Mouse (Mus musculus) lung, adult 2 months (tissue): Measurements from ENCODE around the gene Zdhhc18. TPM values are rescaled to one million over a fixed set of nuclear protein-coding genes. Genes with fewer than 3 reads are reported as not detected.
"Not testable (repeated sequence)": the region's sequence is repeated elsewhere in the genome, so short reads cannot be mapped to it uniquely, and the experiment has no call there.

ENCODE experiments used
- DNase-seq: peaks from one replicate; pipeline ENCODE4 v3.0.0; 2022
- H3K4me1 ChIP-seq: fragments of 200-500 bp; 2 replicates; pipeline ENCODE4 v1.6.1; 2011; ENCODE audit warnings: low read length; ENCODE audit not compliant: control insufficient read depth, insufficient read depth
- H3K4me3 ChIP-seq: fragments of 200-500 bp; replicated peaks from 2 replicates; pipeline ENCODE3; 2011; ENCODE audit warnings: low read depth, mild to moderate bottlenecking, control low read depth, low read length; ENCODE audit errors: extremely low read depth
- CTCF ChIP-seq: fragments of 200-500 bp; IDR thresholded peaks from 2 replicates; pipeline ENCODE4 v1.5.1; 2011; ENCODE audit warnings: mild to moderate bottlenecking, low read length, control low read depth; ENCODE audit not compliant: insufficient read depth
- POLR2A ChIP-seq: fragments of 200-500 bp; IDR thresholded peaks from 2 replicates; pipeline ENCODE4 v1.6.1; 2011; ENCODE audit warnings: low read depth, mild to moderate bottlenecking, control low read depth, low read length, borderline replicate concordance; ENCODE audit errors: extremely low read depth
- WGBS: fragments of 180-500 bp; shearing (Covaris S2); methylation state at CpG from one replicate; pipeline ENCODE4 v1.1.7; 2018; 5-methylcytosine and 5-hydroxymethylcytosine counted together
- polyA plus RNA-seq: library from polyadenylated mRNA; depleted of rRNA; stranded (reverse); fragments of >200 nt; gene quantifications from 2 replicates; pipeline ENCODE4 v1.2.3, GENCODE M21; 2012

Zdhhc18 gene
- polyA plus RNA-seq, 1 experiment = 85.6 TPM

DNA sequence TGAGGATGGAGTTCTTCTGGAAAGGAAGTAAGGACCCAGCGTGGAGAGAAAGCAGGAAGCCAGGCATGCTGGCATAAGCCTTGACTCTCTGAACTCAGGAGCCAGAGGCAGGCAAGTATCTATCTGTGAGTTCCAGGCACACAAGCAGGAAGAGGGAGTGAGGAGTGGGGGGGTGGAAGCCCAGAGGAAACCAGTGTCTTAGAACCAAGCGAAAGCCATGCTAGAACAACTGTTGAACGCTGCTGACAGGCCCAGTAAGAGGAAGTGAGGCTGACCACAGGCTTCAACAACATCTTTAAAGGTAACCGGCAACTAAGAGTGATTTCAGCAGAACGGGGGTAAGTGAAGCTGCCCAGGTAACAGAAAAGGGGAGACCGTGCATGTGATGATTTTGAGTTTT, 16.2 kb upstream of the Zdhhc18 start:
- DNase-seq = no peak
- H3K4me3 ChIP-seq = no peak overlapping the region

DNA sequence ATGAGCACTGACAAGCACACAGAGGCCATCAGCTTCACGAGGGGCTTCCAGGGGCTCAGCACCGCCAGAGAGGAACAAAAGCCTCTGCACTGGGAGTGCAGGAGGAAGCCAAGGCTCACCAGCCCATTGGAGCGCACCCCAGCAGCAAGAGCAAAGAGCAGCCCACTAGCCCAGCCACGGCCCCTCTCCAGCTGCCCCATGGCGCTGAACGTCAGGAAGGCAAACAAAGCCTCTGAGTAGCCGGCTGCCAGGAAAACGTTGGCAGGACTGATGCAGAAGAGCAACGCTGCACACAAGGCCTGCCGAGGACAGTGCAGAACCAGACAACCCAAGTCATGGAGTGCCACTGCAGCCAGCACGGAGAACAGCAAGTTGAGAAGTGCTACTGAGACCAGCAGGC, 15.2 kb upstream of the Zdhhc18 start:
- 48% methylated on average over 11 of the region's 11 CpGs for WGBS
- Histone ChIP-seq H3K4me3 (no peak overlapping the region), H3K4me1 (peaks cover 10% of the 10 kb centered on the region)
- DNase-seq = no peak
- TF ChIP-seq CTCF = no peak
- no peak for TF ChIP-seq POLR2A

More for the DNA sequence above, 16.2 kb upstream of the Zdhhc18 start:
- WGBS = 54% methylated on average over 6 of the region's 6 CpGs
- TF ChIP-seq CTCF = no peak
- TF ChIP-seq POLR2A = no peak
- peaks cover 8% of the 10 kb centered on the region; the same call in 1 of the 2 replicates for H3K4me1 ChIP-seq

DNA sequence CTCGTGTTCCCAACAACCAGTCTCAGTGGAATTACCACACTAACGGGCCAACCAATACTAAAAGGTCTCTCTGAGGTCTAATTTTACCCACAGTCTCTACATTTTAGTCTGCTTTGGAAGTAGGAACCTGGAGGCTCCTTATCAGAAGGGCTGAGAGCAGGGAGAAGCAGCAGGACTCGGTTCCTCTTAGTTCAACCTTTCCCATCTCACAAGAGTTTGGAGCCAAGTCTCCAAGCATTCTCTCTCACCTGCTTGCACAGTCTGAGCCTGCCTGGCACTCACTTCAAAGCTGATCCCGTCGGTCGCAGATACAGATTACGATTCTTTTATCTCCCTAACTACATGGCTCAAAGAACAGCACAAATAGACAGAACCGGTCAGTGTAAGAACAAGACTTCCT, 13.0 kb upstream of the Zdhhc18 start:
- no peak overlapping the region for H3K4me3 ChIP-seq
- TF ChIP-seq CTCF (no peak), POLR2A (no peak)
- 79% methylated on average over 8 of the region's 8 CpGs for WGBS
- no peak for DNase-seq
- peaks cover 18% of the 10 kb centered on the region for H3K4me1 ChIP-seq

DNA sequence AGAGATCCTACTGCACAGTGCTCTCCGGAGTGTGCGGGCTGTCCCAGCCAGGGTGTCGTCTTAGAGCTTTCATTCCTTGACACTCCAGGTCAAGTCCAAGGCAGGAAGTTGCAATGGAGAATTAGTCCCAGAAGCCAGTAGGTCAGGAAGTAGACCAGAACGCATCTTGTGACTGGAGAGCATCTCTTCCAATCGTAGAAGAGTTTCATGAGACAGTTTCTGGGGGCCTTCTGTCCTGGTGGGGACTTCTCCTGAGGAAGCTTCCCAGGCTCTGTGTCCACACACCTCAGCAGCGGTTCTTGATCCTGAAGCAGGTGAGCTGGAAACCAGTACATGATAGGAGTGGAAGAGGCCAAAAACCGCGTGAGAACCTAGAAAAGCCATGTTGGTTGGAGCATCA, 12.5 kb upstream of the Zdhhc18 start:
- TF ChIP-seq CTCF (no peak), POLR2A (no peak)
- Histone ChIP-seq H3K4me3 (no peak overlapping the region), H3K4me1 (peaks cover 18% of the 10 kb centered on the region)
- 76% methylated on average over 8 of the region's 8 CpGs for WGBS
- DNase-seq = no peak

DNA sequence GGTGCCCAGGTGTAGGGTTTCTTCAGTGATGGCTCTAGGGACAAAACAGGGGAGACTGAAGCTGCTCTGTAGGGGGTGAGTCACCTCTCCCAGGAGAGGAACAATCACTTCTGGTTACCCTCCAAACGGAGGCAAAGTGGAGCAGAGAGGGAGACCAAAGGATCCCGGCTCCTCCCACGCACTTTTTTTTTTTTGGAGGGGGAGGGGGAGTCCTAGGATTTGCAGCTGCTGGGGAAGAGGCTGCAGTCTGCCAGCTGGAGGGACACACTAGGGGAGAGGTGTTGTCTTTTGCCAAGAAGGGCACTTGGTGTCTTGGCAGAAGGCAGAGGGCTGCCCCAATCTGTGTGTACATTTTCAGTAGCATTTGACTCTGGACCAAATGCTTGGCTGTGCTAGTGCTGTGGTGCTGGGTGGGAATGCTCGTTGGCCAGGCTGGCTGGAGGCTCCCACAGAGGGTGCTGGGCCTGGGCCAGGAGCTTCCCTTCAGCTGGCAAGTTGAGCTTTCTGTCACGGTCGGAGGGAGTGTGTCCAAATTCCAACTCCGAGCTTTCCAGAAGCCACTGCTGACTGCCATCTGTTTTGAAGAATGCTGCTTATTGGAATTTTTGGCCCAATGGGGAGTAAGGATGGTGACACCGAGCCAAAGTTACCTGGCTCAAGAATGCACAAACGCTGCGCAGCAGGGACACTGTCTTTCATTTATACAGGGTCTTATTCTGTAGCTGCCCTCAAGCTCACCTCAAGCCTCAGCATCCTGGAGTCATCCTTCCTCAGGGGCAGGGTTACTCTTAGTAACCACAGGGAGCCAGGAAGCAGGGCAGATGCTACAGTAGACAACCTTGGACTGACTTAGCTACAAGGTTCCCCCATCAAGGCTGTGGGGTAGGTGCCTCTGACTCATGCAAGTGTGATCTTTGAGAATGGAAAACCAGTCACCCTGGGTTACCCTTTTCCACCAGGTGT, 10.5 kb upstream of the Zdhhc18 start:
- 6% methylated on average over 10 of the region's 10 CpGs for WGBS
- peaks cover 18% of the 10 kb centered on the region for H3K4me1 ChIP-seq
- TF ChIP-seq CTCF = no peak
- TF ChIP-seq POLR2A = peak; percentile 36; the same call in 1 of the 2 replicates
- DNase-seq = peak; percentile 72
- H3K4me3 ChIP-seq = peak overlapping the region; percentile 65

DNA sequence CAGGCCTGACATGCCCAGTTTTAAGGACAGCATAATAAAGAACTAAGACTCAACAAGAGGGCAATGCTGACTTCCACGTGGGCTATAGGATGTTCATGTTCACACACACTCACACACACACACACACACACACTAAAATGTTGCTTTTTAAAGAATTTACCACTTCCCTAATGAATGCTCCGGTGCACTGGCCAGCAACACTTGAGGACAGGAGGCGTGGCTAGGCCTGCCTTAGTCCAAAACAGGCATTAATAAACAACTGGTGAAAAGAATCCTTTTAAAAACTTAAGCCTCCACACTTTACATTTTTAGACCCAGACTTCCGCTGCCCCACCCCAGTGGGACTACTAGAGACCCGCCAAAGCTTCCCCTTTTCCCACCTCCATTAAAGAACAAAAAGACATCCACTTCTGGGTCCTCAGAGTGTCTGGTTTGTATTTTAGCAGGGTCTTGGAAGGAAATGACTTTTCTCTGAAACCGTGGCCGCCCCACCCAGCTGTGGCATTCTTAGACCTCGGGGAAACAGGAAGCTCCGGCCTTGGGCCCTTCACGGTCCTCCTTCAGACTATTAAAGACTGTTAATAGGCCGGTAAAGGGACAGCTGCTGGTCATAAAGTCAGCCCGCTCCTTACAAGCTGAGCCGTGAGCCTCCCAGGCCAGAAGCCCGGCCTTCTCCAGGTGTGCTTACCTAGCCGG, 9.7 kb upstream of the Zdhhc18 start:
- peaks cover 15% of the 10 kb centered on the region for H3K4me1 ChIP-seq
- 4% methylated on average over 15 of the region's 15 CpGs for WGBS
- DNase-seq = peak; percentile 69
- TF ChIP-seq CTCF = no peak
- H3K4me3 ChIP-seq = peak overlapping the region; percentile 65

DNA sequence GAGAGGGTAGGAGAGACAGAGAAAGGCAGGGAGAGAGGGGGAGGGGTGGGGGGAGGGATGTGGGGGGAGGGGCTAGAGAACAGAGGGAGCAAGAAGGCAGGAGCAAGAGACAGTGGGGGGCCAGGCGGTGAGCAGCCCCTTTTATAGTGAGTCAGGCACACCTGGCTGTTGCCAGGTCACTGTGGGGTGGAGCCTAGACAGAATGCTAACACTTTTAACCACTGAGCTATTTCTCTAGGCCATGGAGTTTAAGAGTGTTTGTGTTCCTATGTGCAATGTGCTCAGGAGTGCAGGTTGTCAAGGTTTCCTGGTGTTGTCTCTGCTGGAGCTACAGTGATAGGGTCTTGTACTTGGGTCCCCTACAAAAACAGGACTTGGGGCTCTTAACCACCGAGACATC, 8.8 kb upstream of the Zdhhc18 start:
- no peak for DNase-seq
- TF ChIP-seq POLR2A (no peak), CTCF (no peak)
- no peak overlapping the region for H3K4me3 ChIP-seq
- WGBS = 33% methylated on average over 2 of the region's 2 CpGs
- peaks cover 15% of the 10 kb centered on the region for H3K4me1 ChIP-seq

DNA sequence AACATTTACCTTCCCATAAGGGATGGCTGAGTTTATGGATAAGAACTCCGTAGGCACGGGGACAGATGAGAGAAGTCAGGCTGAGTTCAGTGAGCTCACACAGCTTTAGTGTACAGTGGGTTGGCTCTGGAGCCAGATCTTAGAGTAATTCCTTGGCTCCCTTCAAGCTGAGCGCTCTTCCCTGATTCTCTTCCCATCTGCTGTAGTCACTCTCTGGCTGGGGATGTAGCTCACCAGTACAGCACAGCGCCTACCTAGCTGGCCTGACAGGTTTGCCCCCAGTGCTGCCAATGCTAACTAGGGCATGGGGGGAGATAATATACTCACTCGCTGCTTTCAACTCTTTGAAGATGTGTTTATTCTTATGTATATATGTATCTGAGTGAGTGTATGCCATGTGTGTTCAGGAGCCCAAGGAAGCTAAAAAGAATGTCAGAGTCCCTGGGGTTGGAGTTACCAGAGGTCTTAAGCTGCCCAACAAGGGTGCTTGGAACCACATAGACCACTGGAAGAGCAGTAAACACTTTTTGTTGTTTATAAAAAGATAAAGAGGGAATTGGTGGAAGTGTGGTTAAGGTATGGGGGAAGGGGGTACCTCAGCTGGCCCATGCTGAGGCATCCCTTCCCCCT, 8.0 kb upstream of the Zdhhc18 start:
- DNase-seq = no peak
- H3K4me1 ChIP-seq = peaks cover 15% of the 10 kb centered on the region
- TF ChIP-seq POLR2A = no peak
- TF ChIP-seq CTCF = no peak
- WGBS = 63% methylated on average over 5 of the region's 5 CpGs
- no peak overlapping the region for H3K4me3 ChIP-seq

DNA sequence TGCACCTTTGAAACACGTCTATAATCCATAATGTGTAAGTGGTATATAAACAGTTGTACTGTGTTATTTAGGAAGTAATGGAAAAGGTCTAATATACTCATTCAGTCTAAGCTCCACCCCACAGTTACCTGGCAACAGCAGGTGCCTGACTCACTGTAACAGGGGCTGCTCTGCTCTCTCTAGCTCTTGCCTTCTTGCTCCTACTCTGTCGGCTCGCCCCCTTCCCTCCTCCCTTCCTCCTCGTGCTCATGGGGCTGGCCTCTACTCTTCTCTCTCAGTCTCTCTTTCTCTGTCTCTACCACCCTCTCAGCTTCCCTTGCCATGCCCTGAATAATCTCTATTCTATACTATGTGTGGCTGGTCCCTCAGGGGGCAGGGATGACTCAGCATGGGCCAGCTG, 7.0 kb upstream of the Zdhhc18 start:
- no peak for TF ChIP-seq CTCF
- 0 out of 2 replicates have a peak, but pooled peaks have one; percentile 10 for TF ChIP-seq POLR2A
- peaks cover 15% of the 10 kb centered on the region for H3K4me1 ChIP-seq
- 39% methylated on average over 4 of the region's 4 CpGs for WGBS
- no peak for DNase-seq
- no peak overlapping the region for H3K4me3 ChIP-seq

DNA sequence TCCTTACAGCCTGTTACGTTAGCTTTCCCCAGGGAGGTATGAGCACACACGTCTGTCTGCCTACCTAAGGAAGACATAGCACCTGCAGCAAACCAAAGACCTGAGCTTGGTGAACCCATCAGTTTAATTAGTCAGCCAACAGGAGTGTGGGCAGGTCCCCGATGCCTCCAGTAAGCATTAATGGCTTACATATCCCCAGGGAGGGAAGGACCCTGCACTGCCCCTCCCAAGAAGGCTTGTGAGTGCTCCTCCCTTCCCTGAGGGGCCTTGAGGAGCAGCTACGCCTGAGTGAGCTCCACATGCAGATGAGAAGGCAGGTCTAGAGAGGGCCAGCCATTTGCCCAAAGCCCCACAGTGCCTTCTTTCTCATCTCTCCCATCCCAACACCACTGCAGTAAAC, 6.3 kb upstream of the Zdhhc18 start:
- WGBS = 64% methylated on average over 4 of the region's 4 CpGs
- DNase-seq = no peak
- no peak overlapping the region for H3K4me3 ChIP-seq
- peaks cover 15% of the 10 kb centered on the region for H3K4me1 ChIP-seq
- TF ChIP-seq CTCF (no peak), POLR2A (no peak)

DNA sequence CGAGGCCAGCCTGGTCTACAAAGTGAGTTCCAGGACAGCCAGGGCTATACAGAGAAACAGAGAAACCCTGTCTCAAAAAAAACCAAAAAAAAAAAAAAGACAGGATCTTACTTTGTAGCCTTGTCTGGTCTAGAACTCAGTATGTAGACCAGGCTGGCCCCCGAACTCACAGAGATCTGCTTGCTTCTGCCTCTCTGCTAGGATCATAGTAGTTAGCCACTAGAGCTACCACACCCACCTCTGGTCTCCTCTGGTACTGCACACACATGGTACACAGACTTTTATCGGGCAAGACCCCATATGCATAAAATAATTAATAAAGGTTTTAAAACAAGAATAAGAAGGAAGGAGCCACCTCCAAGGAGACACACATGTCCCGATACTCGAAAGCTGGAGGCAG, 4.1 kb upstream of the Zdhhc18 start:
- H3K4me1 ChIP-seq, H3K4me3 ChIP-seq, DNase-seq: not testable (repeated sequence)
- WGBS = 98% methylated on average over 5 of the region's 5 CpGs
